Mouse (Mus musculus): ENCODE measurements around the gene Usp6nl. TPM values are rescaled to one million over a fixed set of nuclear protein-coding genes. Genes with fewer than 3 reads are reported as not detected.

Usp6nl gene
- polyA plus RNA-seq, 2 experiments: 7.5 to 11.9 TPM

DNA sequence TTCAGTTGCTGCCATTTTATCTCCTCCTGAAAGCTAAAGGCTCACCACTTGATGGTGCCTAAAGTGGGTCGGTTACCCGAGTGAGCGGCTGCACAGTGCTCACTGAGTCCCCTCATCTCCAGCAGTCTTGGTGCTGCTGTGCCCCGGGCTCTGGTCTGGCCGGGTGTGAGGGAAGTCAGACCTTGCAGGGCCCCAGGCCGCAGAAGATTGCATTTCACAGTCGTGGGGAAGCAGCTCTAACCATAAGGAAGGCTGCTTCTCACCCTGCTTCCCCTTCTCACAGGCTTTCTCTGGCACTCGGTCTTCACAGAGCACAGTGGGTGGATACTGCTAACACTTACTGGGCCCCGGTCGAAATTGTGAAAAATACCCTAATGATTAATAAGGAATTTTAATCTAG lies 119.8 kb downstream of the Usp6nl start:
- DNase-seq (ENCODE audit: low spot score) (no peak), ATAC-seq (ENCODE audit: low FRiP score, low read depth) (no peak)
- Histone ChIP-seq H3K4me2 (replicated peaks; ENCODE audit: low read depth, low read length, severe bottlenecking) (no peak overlapping the region), H3K27me3 (ENCODE audit: control insufficient read depth, insufficient read depth, low read length) (no peaks in the 10 kb centered on the region), H3K27ac (replicated peaks; ENCODE audit: low read depth, low read length) (no peak overlapping the region), H3K9ac (ENCODE audit: low read depth, low read length, severe bottlenecking) (no peak overlapping the region), H3K4me3 (replicated peaks; ENCODE audit: low read length) (no peak overlapping the region), H3K36me3 (ENCODE audit: control insufficient read depth, insufficient read depth, low read length) (peaks cover 31% of the 10 kb centered on the region), H3K4me1 (ENCODE audit: control insufficient read depth, insufficient read depth, low read length) (no peaks in the 10 kb centered on the region), H3K9me3 (ENCODE audit: control insufficient read depth, low read length) (no peaks in the 10 kb centered on the region)
- no peak for TF ChIP-seq POLR2A (IDR thresholded peaks at IDR 0.05; ENCODE audit: borderline replicate concordance, extremely low read depth, insufficient read depth, insufficient read length)
- 77% methylated on average over 10 of the region's 10 CpGs for WGBS

DNA sequence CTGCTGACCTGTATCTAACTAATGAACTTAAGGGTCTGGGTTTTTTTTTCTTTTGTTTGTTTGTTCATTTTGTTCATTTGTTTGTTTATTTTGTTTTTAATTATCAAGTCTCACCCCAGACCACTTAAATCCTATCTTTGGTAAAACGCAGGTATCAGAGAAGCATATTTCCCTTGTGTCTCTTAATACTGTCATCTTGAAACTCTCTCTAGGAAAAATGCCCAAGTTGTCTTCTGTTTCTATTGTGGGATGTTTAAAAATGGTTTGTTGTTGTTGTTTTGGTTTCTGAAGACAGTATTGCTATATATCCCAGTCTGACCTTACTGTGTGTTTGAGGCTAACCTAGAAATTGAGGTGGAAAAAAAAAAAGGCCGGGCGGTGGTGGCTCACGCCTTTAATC lies 121.5 kb downstream of the Usp6nl start:
- Histone ChIP-seq H3K9ac (ENCODE audit: low read depth, low read length, severe bottlenecking) (no peak overlapping the region), H3K4me2 (replicated peaks; ENCODE audit: low read depth, low read length, severe bottlenecking) (no peak overlapping the region), H3K9me3 (ENCODE audit: control insufficient read depth, low read length) (no peaks in the 10 kb centered on the region), H3K4me1 (ENCODE audit: control insufficient read depth, insufficient read depth, low read length) (no peaks in the 10 kb centered on the region), H3K27ac (replicated peaks; ENCODE audit: low read depth, low read length) (no peak overlapping the region), H3K27me3 (ENCODE audit: control insufficient read depth, insufficient read depth, low read length) (no peaks in the 10 kb centered on the region), H3K4me3 (replicated peaks; ENCODE audit: low read length) (no peak overlapping the region), H3K36me3 (ENCODE audit: control insufficient read depth, insufficient read depth, low read length) (peaks cover 28% of the 10 kb centered on the region)
- ATAC-seq (ENCODE audit: low FRiP score, low read depth) (no peak), DNase-seq (ENCODE audit: low spot score) (no peak)
- no peak for TF ChIP-seq POLR2A (IDR thresholded peaks at IDR 0.05; ENCODE audit: borderline replicate concordance, extremely low read depth, insufficient read depth, insufficient read length)
- WGBS: 92% methylated on average over 4 of the region's 4 CpGs

DNA sequence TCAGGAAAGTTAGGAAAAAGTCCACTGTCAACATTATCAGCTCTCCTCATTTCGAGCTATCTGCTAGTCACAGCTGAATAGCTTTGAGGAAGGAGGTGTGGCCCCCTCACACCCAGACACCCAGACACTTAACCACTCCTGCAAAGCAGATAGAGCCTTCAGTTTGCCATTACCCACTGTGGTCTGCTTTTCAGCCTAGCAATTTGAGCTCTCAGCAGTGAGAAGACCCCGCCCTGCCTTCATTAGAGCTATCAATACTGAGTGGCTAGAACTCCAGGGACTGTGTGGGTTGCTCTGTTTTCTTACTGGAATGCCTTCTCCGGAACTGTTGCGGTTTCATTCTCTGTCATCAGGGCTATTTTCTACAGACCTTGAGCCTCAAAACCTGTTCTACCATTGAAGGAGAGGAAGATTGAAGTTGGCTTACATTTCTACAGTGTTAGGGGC lies 122.3 kb downstream of the Usp6nl start:
- ATAC-seq (ENCODE audit: low FRiP score, low read depth): no peak
- 62% methylated on average over 4 of the region's 4 CpGs for WGBS
- no peak for DNase-seq (ENCODE audit: low spot score)
- no peak overlapping the region for H3K27ac ChIP-seq (replicated peaks; ENCODE audit: low read depth, low read length)
- H3K9ac ChIP-seq (ENCODE audit: low read depth, low read length, severe bottlenecking): no peak overlapping the region
- no peaks in the 10 kb centered on the region for H3K9me3 ChIP-seq (ENCODE audit: control insufficient read depth, low read length)
- H3K4me1 ChIP-seq (ENCODE audit: control insufficient read depth, insufficient read depth, low read length): peaks cover 3% of the 10 kb centered on the region; the same call in 1 of the 2 replicates
- no peak for TF ChIP-seq POLR2A (IDR thresholded peaks at IDR 0.05; ENCODE audit: borderline replicate concordance, extremely low read depth, insufficient read depth, insufficient read length)
- no peaks in the 10 kb centered on the region for H3K27me3 ChIP-seq (ENCODE audit: control insufficient read depth, insufficient read depth, low read length)
- no peak overlapping the region for H3K4me3 ChIP-seq (replicated peaks; ENCODE audit: low read length)
- peaks cover 28% of the 10 kb centered on the region for H3K36me3 ChIP-seq (ENCODE audit: control insufficient read depth, insufficient read depth, low read length)
- H3K4me2 ChIP-seq (replicated peaks; ENCODE audit: low read depth, low read length, severe bottlenecking): no peak overlapping the region

DNA sequence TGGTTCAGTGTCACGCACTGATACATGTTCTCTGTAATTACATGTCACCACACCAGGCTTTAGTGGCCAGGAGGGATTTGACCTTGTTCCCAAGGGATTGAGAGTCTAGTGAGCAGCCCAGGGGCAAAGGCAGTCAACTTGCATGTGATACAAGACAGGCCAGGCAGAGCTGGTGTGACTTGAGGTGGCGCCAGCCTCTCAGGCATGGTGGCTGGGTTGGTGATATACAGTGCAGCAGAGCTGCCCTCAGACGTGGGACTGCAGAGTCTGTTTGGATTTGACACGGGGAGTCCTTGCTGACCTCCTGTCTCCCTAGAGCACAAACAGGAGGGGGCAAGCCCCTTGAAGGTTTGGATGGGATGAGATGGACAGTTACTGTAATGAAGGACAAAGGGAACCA lies 123.4 kb downstream of the Usp6nl start:
- WGBS: 86% methylated on average over 4 of the region's 4 CpGs
- H3K9me3 ChIP-seq (ENCODE audit: control insufficient read depth, low read length): no peaks in the 10 kb centered on the region
- no peak overlapping the region for H3K27ac ChIP-seq (replicated peaks; ENCODE audit: low read depth, low read length)
- no peak overlapping the region for H3K4me3 ChIP-seq (replicated peaks; ENCODE audit: low read length)
- no peaks in the 10 kb centered on the region for H3K27me3 ChIP-seq (ENCODE audit: control insufficient read depth, insufficient read depth, low read length)
- H3K4me1 ChIP-seq (ENCODE audit: control insufficient read depth, insufficient read depth, low read length): peaks cover 8% of the 10 kb centered on the region; the same call in 1 of the 2 replicates
- H3K9ac ChIP-seq (ENCODE audit: low read depth, low read length, severe bottlenecking): no peak overlapping the region
- ATAC-seq (ENCODE audit: low FRiP score, low read depth) (no peak), DNase-seq (ENCODE audit: low spot score) (no peak)
- no peak for TF ChIP-seq POLR2A (IDR thresholded peaks at IDR 0.05; ENCODE audit: borderline replicate concordance, extremely low read depth, insufficient read depth, insufficient read length)
- H3K36me3 ChIP-seq (ENCODE audit: control insufficient read depth, insufficient read depth, low read length): peaks cover 20% of the 10 kb centered on the region
- H3K4me2 ChIP-seq (replicated peaks; ENCODE audit: low read depth, low read length, severe bottlenecking): no peak overlapping the region

DNA sequence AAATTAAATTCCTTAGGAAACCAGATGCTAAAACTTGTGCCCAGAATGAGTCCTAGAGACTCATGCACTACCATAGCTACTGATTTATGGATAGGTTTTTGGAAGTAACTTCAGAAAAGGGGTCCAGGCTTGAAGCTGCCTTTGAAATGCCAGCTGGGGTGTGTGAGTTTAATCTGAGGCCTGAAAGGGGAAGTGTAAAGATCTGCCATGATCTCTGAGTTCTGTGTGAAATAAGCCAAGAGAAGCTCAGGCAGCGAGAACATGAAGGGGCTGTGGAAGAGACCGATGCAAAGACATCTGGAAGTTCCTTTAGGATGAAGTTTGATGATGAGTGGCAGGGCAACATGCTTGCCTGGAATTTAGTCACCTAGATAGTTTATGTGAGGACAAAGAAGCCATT lies 126.4 kb downstream of the Usp6nl start:
- no peak for TF ChIP-seq POLR2A (IDR thresholded peaks at IDR 0.05; ENCODE audit: borderline replicate concordance, extremely low read depth, insufficient read depth, insufficient read length)
- ATAC-seq (ENCODE audit: low FRiP score, low read depth) (no peak), DNase-seq (ENCODE audit: low spot score) (no peak)
- H3K4me1 ChIP-seq (ENCODE audit: control insufficient read depth, insufficient read depth, low read length): peaks cover 8% of the 10 kb centered on the region; the same call in 1 of the 2 replicates
- H3K27me3 ChIP-seq (ENCODE audit: control insufficient read depth, insufficient read depth, low read length): no peaks in the 10 kb centered on the region
- no peak overlapping the region for H3K4me3 ChIP-seq (replicated peaks; ENCODE audit: low read length)
- 79% methylated on average over 2 of the region's 2 CpGs for WGBS
- no peak overlapping the region for H3K4me2 ChIP-seq (replicated peaks; ENCODE audit: low read depth, low read length, severe bottlenecking)
- H3K27ac ChIP-seq (replicated peaks; ENCODE audit: low read depth, low read length): no peak overlapping the region
- no peak overlapping the region for H3K9ac ChIP-seq (ENCODE audit: low read depth, low read length, severe bottlenecking)
- H3K9me3 ChIP-seq (ENCODE audit: control insufficient read depth, low read length): no peaks in the 10 kb centered on the region
- no peaks in the 10 kb centered on the region for H3K36me3 ChIP-seq (ENCODE audit: control insufficient read depth, insufficient read depth, low read length)

DNA sequence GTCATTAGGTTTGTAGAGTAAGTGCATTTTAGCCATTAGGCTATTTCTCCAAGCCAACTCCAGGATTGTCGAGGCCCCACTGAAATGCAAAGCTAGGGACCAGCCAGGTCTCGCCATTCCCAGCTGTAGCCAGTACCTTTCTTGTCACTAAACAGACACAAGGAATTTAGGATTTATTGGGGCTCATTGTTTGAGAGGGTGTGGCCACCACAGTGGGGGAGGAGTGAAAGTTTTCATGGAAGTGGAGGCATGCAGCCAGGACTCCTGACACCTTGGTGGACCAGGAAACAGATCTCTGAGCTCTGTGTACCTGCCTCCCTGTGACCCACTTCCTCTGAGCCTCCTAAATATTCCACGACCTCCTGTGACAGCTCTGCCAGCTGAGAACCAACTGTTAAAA lies 127.2 kb downstream of the Usp6nl start:
- 47% methylated on average over 3 of the region's 3 CpGs for WGBS

More for the DNA sequence above, 127.2 kb downstream of the Usp6nl start:
- TF ChIP-seq POLR2A (IDR thresholded peaks at IDR 0.05; ENCODE audit: borderline replicate concordance, extremely low read depth, insufficient read depth, insufficient read length): no peak
- no peak overlapping the region for H3K4me2 ChIP-seq (replicated peaks; ENCODE audit: low read depth, low read length, severe bottlenecking)
- no peak overlapping the region for H3K27ac ChIP-seq (replicated peaks; ENCODE audit: low read depth, low read length)
- H3K4me1 ChIP-seq (ENCODE audit: control insufficient read depth, insufficient read depth, low read length): peaks cover 9% of the 10 kb centered on the region
- no peak overlapping the region for H3K9ac ChIP-seq (ENCODE audit: low read depth, low read length, severe bottlenecking)
- no peak overlapping the region for H3K4me3 ChIP-seq (replicated peaks; ENCODE audit: low read length)
- DNase-seq (ENCODE audit: low spot score) (no peak), ATAC-seq (ENCODE audit: low FRiP score, low read depth) (no peak)
- H3K36me3 ChIP-seq (ENCODE audit: control insufficient read depth, insufficient read depth, low read length): no peaks in the 10 kb centered on the region
- H3K9me3 ChIP-seq (ENCODE audit: control insufficient read depth, low read length): no peaks in the 10 kb centered on the region
- no peaks in the 10 kb centered on the region for H3K27me3 ChIP-seq (ENCODE audit: control insufficient read depth, insufficient read depth, low read length)

Measured in limb, embryonic 14.5 days (tissue).